Mouse (Mus musculus) ES-E14 (cell line): ENCODE data around the gene Prrt1.

Source experiments
- MAFK ChIP-seq: IDR thresholded peaks from 2 replicates; pipeline ENCODE4 v1.6.1; 2014; ENCODE audit warnings: mild to moderate bottlenecking, low read depth, low read length, inconsistent platforms; ENCODE audit not compliant: insufficient read depth
- ZNF384 ChIP-seq: IDR thresholded peaks from 2 replicates; pipeline ENCODE4 v1.6.1; 2012; ENCODE audit warnings: low read depth, low read length, inconsistent platforms

DNA sequence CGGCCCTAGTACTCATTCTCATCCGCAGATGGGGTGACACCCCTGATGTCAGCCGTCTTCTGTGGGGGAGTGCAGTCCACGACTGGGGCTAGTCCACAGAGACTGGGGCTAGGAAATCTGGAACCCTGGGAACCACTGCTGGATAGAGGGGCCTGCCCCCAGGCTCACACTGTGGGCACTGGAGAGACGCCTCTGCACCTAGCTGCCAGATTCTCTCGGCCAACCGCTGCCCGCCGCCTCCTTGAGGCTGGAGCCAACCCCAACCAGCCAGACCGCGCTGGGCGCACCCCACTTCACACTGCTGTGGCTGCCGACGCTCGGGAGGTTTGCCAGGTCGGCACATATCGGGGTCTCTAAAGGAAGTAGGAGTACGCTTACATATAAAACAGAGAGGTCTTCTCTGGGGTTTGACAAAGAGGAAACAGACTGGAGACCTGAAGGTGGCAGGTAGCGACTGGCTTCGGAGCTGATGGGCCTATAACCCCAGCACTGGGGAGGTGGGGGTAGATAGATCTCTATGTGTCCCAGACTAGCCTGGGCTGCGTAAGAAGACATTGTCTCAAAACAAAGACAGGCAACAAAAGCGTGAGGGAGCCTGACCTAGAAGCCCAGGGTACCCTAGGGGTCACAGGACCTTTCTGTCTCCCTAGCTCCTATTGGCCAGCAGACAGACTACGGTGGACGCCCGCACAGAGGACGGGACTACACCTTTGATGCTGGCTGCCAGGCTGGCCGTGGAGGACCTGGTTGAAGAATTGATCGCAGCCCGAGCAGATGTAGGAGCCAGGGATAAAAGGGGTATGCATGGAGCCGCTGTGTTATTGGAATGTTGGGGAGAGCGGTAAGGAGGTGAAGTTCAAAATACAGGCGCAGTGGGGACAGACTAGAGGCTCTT lies 43.2 kb upstream of the Prrt1 start:
- no peak for TF ChIP-seq ZNF384
- TF ChIP-seq MAFK: no peak
